Mouse (Mus musculus): Measurements from ENCODE around the gene Gpr83.
"Not testable (repeated sequence)": the region's sequence is repeated elsewhere in the genome, so short reads cannot be mapped to it uniquely, and the experiment has no call there.

Gpr83 gene

DNA sequence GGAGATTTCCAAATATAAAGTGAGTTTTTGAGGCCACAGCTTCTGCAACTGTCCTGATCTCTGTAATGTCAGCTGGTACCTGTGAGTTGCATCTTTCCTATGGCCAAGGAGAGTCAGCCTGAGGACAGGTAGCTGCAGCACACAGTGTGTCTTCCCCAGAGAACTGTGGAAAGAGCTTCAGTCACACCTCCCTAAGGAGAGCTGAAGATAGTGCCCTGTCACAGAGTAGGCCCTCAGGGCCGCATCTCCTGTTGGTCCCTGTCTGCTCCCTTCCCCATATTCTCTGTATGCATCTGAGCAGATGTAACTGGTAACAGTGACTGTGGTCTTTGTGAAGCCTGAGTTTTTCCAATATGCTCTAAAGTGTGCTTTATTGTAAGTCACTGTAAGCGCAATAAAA is 10.4 kb downstream of the Gpr83 start:
- no peak for DNase-seq (ENCODE audit: low spot score)

DNA sequence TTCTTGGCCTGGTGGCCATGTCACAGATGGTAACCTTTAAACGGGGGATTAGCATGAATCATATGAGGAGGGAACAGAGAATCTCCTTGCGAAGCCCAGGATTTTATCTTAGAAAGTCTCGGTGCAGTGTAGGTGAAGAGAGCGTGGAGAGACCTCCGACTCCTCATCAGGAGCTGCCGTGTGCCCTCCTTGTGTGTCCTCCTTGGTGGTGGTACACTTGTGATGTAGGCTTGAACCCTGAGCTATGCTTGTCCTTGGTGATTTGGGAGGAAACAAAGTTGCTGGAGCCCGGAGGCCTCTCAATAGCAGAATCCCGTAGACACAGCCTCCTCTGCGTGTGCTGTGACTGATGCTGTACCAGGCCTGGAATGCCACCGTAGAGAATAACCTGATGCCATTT is 10.8 kb downstream of the Gpr83 start:
- no peak for DNase-seq (ENCODE audit: low spot score)

DNA sequence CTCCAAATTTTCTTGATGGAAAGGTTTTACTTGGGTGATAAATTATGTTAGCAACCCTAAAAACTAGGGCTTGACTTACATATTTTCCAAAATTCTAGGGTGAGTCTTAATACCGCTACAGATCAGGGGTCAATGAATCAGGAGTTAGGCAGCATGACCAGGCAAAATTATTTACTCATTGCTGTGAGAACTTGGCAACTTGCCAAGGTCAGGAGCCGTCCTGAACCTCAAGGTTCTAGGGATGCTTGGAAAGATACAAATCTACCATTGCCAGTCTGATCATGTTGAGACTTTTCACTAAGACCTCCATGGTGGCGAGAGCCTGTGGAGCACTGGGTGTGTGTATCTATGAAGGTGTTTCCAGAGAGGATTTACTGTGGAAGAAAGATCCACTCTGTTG is 11.5 kb downstream of the Gpr83 start:
- no peak for DNase-seq (ENCODE audit: low spot score)

DNA sequence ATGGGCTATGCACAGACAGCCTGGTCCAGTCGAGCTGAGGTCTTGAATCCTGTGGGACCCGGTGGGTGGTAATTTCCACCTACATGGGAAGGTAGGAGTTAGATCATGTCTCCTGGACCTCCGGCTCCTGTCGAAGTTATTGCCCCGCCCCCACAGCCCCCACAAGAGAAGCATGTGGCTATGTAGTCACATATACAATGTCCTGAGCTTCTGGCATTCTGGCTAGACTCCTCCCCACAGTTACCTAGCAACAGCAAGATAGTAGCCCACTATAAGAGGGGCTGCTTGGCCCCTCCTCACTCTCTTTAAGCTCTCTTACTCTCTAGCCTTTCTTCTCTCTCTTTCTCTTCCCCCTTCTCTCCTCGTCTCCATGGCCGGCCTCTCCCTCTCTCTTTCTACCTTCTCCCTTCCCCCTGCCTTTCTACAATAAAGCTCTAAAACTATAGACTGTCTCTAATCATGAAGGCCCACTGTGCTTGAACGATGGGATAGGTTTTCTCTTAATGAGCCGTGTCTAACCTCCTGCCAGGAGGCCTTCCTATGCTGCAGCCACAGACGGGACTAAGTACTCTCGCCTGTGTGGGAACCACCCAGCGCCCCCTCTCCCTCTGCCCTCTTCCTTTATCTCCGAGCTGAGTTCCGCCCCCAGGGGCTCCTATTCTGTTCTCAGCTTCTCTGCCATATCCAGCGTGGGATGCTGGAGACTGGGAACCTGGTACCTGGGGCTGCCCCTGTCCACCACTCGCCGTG is 12.3 kb downstream of the Gpr83 start:
- peak; percentile 57 for DNase-seq (ENCODE audit: low spot score)

DNA sequence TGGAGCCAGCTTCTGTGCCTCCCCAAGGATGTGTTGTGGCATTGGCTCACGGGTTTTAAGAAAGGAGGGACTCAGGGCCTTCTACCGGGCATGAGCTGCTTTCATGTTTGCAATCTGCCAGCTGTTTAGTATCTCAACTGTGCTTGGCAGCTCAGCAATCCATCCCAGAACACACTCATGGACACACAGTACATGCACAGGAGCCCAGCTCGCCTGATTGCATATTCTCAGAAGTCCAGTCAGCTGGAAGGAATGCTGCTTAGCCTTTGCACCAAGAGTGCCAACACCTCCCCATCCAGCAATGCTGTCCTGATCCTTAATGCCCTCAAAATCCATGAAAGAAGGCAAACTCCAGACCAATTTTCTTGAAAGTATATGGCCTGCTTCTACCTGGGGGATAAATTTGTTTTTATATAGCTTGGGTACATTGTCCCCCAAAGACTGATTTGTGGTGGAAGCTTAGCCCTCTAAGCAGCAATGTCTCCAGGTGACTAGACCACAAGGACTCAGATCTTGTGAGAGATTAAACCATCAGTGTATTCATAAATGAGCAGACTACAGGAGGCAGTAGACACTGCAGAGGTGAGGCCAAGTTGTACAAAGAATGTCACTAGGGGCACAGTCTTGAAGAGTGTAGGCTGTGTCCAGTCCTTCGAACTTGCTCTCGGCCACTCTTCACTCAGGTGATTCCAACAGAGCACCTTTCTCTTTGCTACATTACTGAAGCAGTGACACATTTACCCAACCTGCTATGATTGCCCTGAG is 15.9 kb downstream of the Gpr83 start:
- DNase-seq (ENCODE audit: low spot score): no peak

DNA sequence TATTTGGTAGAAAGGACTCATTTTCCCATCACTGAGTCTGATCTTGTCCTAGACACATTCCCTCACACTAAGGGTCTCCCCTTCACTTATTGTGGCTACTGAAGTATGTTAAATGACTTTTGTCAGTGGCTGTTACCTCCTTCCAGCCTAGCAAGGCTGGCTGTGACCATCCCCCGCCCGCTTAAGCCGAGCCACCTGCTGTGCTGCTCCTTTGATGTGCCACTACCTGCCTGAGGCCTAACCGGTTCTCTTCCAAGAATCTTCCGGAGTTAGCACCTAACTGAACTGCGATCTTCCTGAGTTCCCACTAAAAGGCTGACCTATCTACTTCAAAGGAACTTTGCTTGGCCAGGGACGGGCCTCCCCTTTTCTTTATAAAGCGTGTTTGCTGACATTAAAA is 16.6 kb downstream of the Gpr83 start:
- not testable (repeated sequence) for DNase-seq (ENCODE audit: low spot score)

DNA sequence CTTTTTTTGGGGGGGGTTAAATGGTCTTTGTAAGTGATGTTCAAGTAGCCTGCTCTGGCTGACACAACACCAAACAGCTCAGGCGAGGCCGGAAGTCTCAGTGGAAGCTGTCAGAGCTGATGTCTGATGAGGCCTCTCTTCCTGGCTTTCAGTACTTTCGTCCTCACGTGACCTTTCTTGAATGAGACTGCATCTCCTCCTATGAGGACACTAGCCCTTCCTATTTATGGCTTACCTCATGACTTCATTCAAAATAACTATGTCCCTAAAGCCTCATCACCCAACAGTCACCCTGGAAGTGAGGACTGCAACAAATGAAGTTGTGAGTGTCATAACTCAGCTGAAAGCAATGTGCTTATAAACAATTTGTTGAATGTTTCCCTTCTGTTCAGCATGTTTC is 24.6 kb downstream of the Gpr83 start:
- DNase-seq (ENCODE audit: low spot score): no peak

DNA sequence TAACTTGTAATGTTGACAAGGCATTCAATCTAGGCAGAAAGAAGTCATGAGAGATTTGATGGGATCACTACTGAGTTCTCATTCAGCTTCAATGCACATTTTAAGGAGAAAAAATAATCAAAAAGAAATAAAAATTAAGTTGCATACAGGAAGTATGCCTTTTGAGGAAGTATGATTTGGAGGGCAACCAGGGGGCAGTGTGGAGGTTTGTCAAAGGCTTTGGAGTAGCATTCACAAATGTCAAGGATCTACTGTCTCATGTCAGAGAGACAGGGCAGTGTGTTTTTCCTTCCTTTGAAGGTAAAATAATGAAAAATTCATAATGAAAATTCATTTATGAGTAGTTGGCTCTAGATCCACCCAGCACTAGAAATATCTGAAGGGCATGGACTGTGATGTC is 25.1 kb downstream of the Gpr83 start:
- DNase-seq (ENCODE audit: low spot score): no peak

DNA sequence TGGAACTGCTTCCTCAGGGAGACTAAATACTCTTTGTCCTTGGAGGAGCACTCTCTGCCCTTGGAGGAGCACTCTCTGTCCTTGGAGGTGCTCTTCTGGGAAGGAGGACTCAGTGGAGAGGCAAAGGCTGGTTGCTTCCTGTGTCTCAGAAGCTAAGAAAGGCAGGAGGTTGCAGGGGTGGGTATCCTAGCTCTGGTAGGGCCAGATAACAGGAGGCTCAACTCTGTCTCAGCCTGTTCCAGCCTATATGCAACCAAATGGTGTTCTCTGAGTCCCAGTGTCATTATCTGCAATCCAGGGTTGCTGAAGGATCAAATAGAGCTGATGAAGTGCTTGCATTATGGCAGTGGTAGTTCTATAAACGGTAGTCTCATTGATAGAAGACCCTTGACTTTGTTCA is 25.9 kb downstream of the Gpr83 start:
- DNase-seq (ENCODE audit: low spot score): no peak

DNA sequence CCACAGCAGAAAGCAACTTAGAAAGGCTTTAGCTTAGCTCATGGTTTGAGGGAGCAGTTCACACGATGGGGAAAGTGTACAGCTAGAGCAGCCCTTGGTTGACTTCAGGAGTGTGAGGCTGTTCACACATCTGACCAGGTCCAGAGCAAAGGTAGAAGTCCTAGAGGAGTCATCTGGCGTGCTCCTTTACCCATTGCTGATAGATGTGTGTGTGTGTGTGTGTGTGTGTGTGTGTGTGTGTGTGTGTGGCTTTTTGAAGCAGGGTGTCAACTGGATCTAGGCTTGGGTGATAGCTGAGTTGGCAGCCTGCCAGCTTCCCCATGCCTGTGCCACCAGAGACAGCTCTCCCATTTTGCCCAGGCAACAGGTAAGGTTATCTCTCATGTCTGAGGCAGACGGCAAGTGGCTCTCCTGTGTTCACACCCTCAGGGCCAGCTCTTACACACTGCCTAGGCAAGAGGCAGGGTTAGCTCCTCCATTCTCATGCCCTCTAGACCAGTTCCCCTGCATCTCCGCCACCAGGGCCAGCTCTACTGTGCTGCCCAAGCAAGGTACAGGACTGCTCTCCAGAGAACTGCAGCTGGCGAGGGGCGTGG is 27.9 kb downstream of the Gpr83 start:
- DNase-seq (ENCODE audit: low spot score): no peak

DNA sequence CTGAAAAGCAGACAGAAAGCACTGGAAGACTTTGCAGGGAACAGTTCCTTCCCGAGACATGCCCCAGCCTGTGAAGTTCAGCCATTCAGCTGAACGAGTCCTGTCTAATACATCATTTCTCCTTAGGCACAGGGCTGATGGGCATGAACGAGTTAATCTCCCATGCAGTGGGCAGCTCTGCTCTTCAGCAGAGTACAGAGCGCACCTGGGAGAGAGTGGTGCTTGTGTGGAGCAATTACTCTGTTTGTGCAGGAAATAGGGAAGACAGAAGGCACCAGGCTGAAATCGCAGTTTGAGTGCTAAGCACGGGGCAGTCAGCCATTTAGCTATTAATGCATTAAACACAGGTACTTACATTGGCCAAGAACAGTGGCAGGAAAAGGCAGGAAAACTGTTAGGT is 28.7 kb downstream of the Gpr83 start:
- DNase-seq (ENCODE audit: low spot score): no peak

DNA sequence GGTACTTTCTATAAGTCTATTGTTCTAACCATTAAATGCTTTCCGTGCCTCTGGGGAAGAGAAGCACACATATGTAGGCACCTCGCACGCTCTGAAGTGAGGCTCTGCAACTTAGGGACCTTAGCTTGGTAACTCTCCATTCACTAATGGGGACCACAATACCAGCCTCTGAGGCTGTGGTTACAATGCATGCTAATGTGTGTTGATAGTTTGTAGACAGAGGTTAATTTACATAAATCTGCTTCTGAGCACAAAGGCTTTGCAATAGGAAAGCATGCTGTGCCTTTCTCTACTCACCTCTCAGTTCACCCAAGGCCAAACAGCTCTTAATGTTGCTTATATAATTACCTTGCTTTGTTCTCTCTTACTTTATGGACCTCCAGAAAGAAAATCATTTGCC is 30.7 kb downstream of the Gpr83 start:
- DNase-seq (ENCODE audit: low spot score): no peak

DNA sequence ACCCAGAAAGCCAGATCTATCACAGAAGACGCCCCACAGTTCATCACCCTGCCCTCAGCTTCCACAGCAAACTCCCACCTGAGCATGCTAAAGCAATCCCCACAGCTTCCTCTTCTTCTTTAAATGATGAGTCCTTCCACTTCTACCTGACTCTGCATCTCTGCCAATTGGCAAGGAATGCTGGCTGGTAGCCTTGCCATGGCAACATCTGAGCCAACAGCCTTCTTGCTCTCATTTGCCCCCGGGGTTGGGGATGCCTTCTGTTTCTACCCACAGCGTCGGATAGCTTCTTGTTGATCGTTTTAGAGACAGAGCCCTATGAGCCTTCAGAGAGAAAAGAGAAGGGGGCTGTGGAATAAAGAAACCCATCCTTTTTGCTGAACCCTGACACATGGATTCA is 31.9 kb downstream of the Gpr83 start:
- no peak for DNase-seq (ENCODE audit: low spot score)

DNA sequence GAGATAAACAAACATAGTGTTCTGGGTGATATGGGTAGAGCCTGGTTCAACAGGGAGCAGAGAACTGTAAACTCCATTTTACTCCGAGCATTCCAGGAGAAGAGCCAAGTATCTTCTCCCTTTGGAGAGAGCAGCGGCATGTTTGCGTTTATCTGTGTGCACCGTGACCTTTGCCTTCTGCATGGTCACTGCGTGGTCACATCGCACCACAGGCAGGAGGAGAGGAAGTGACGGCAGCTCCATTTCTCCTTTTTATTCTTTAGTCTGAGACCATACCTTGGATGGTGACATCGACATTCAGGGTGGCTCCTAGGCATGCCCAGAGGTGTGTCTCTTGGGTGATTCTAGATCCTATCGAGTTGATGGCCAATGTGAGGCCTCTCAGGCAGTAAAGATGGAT is 33.4 kb downstream of the Gpr83 start:
- DNase-seq (ENCODE audit: low spot score): no peak

DNA sequence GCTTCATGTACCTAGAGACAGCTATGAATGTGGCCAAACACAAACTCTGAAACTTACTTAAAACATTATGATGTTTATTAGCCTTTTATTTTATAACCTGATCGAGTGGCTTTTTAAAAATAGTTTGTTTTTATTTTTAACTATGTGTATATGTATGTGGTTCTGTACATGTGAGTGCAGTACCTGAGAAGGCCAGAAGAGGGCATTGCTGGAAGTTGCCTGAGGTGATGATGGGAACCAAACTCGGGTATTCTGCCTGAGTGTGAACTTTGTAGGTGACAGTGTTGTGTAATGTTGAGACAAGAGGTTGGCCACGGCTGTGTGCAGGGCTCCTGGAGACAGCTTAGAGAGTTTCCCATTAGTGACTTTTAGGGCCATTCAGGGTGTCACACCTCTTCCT is 34.6 kb downstream of the Gpr83 start:
- no peak for DNase-seq (ENCODE audit: low spot score)

DNA sequence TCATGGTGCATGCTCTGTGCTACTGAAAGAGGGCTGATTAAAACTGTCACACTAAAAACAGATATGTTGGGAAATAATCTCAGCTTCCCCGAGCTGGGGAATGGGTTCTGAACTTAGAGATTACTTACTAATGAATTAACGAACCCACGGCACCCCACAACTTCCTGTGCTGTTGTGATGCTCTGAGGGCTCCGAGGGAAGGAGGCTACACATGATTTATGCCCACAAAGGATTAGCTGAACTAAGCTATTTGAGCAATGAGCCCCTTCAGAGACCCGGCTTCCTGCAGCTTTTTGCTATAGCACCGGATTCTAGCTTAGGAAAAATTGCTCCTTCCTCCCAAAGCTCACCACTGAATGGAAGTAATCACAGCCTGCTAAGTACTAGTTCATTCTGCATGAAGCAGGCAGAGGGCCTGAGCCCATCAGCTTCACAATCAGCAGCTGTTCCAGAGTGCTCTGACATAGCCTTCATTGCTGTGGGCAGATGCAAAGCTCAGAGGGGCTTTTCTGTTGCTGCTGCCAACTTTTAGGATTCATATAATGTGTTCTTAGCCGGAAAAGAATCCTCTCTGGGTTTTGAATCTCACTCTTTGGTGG is 35.3 kb downstream of the Gpr83 start:
- DNase-seq (ENCODE audit: low spot score): no peak

DNA sequence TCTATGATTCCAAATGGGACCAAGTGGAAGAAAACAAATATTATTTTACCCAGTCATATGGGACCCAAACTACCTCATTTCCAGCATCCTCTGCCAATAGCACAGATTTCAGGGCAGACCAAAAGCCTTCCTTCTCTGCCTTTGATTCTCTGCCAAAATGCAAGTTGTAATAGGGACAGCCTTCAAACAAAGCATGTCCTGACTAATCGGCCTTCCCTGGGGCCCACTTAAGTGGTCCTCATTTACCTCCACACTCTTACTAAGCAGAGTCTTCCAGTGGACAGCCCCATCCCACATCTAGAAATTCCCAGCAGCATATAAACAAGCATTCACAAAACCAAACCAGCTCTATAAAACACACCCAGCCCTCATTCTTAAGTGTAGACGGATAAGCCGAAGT is 37.1 kb downstream of the Gpr83 start:
- no peak for DNase-seq (ENCODE audit: low spot score)

DNA sequence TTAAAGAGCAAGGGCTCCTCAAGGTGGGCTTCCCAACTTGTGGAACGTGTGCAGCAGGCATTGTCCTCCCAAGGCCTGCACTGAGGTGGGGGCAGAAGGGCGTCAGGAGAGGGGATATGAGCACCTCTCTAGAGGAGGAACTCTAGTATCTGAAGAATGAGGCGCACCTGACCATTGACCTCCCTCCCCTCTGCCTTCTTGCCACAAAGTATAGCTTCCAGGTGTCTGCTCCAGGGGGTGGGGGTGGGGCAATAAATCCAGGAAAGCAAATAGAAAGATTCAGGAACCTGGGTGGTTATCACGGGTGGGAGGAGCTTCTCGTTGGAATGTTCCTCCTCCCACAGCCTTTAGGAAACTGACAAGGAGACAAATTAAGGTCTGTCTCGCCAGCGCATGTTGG is 41.7 kb downstream of the Gpr83 start:
- no peak for DNase-seq (ENCODE audit: low spot score)

DNA sequence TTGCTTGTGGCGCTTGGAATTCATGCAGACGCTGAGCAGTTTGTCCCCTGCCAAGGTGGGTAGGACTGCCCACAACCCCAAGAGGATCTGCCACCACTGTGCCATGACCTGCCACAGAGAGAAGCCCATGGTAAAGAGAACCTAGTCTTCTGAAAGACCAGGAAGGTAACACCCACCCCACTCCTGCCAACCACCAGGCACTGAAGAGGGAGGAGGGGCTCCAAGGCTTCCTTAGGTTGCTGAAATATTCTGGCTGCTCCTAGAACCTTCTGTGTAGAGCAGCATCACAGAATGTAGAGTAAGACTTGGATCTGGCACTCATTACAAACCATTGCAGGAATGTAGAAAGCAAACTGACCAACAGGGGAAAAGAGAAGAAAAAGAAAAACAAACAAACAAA is 42.4 kb downstream of the Gpr83 start:
- DNase-seq (ENCODE audit: low spot score): no peak

DNA sequence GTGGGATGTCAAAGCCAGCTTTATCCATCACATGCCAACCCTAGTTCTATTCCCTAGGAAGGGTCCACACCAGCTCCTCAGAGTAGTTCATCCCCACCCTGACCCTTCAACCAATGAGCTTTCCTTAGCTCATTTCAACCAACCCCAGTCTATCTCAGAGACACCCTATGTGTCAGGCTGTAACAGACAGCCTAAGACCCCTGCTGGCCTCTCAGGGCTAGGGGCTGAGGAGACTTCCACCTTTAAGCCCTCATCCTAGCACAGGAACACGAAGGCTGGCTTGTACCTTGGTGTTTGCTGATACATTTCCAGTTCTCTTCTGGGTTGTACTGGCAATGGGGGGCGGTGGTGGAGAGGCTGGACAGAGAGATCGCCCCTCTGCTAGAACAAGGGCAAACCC is 43.0 kb downstream of the Gpr83 start:
- DNase-seq (ENCODE audit: low spot score): no peak

DNA sequence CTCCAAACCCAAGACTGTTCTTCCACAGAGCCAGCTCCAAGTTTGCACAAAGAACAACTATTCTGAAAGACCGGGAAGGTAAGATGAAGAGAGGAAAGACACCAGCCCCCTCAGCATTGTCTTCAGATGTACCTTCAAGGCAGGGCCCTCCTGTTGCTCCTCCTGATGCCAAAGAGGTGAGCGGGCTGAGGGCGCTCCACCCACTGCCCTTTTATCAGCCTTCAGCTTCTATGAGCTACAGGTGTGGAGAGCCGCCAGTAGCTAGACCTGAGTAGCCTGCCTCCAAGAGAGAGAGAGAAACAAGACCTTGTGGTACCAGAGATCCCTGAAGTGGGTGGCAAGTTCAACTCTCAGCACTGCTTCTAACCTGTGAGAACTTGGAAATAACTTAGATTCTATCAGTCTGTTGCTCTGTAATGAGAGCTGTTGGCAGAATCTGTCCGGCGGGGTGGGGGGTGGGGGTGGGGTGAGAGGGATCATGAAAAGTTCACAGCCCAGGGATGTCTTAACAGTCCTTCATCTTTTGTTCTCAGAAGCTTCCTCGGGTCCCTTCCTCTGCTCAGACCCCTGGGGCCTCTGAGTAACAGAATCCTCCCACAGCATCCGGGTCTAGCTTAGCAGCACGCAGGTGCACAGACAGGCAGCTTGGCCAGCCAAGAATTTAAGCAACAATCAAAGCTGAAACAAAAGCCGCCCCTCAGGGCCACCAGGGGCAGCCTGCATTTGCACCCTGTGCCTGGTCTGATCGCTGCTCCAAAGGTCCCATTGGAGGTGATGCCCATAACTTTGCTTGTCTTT is 43.8 kb downstream of the Gpr83 start, which contains the start of gene Izumo1r:
Gene Izumo1r (minus strand): TSS at position 369 of the 798 bp plus-strand sequence.
- DNase-seq (ENCODE audit: low spot score): peak; percentile 17
